Mouse (Mus musculus) splenic B cell, adult 2 months (primary cell): ENCODE results near the gene Slc2a9.

Source experiments
- DNase-seq: peaks from one replicate; pipeline ENCODE4 v3.0.0-alpha.2; 2011; ENCODE audit warnings: low read depth, low spot score
- H3K27me3 ChIP-seq: 2 replicates; pipeline ENCODE4 v1.6.1; 2012; ENCODE audit warnings: mild to moderate bottlenecking, low read length, moderate library complexity, mixed read lengths; ENCODE audit not compliant: control insufficient read depth, poor library complexity, insufficient read depth, severe bottlenecking
- H3K36me3 ChIP-seq: 2 replicates; pipeline ENCODE4 v1.6.1; 2012; ENCODE audit warnings: mild to moderate bottlenecking, low read length, moderate library complexity, mixed read lengths; ENCODE audit not compliant: control insufficient read depth, poor library complexity, insufficient read depth, severe bottlenecking

Gene Slc2a9

GRCm38 (mm10) chr5:38350351-38350929 is 152.5 kb downstream of the Slc2a9 start:
- no peak for DNase-seq
- Histone ChIP-seq H3K27me3 (no peaks in the 10 kb centered on the region), H3K36me3 (no peaks in the 10 kb centered on the region)

- Histone ChIP-seq H3K36me3 (no peaks in the 10 kb centered on the region), H3K27me3 (no peaks in the 10 kb centered on the region)
- DNase-seq: peak; percentile 11
These were observed 156.1 kb downstream of the Slc2a9 start for GRCm38 (mm10) chr5:38346646-38347432.

DNA sequence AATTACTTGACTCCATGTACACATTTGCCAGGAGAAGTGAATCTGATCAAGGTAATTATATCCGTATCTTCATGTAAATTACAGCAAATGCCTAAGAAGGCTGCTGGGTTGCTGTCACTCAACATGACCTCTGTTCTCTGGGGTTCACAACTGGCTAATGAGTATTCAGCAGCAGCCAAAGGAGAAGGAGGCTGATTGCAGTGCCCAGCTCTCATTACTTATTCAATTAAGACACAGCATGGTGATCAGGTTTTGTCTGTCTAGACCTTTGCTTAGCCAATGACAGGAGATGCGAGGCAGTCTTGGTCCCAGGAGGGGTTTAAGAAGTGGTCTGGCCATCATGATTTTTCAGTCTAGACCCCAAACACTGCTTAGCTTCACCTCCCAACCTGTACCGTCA is 159.8 kb downstream of the Slc2a9 start:
- Histone ChIP-seq H3K27me3 (no peaks in the 10 kb centered on the region), H3K36me3 (no peaks in the 10 kb centered on the region)
- no peak for DNase-seq

DNA sequence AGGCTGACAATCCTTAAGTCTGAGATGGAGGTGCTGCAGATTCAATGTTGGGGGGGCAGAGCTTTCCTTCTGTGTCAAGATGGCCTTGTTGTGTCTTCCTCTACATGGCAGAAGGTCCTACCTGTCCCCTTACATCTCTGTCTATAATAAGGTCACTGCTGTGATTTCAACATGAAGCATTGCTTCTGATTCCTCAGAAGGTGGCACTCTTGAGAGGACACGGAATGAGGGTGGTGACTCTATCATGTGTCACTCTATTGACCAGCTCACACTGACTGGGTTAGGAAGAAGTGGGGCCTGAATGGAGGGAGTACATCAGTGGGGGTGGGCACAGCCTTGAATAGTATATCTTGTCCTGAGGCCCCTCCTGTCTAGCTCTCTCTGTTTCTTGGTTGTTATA is 168.4 kb downstream of the Slc2a9 start:
- Histone ChIP-seq H3K36me3 (no peaks in the 10 kb centered on the region), H3K27me3 (no peaks in the 10 kb centered on the region)
- DNase-seq: no peak

DNA sequence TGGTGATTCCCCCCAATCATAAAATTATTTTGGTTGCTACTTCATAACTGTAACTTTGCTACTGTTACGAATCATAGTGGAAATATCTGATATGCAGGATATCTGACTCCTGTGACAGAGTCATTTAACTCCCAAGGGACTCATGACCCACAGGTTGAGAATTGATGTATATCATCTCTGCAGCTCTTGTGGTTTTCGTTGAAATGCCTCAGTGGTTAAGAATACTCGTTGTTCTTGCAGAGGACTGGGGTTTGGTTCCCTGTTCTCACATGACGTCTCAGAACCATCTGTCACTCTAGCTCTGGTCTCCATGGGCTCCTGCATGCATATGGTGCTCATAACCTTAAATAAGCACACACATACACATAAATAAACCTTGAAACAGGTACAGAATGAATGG is 169.6 kb downstream of the Slc2a9 start:
- peak; percentile 65 for DNase-seq
- Histone ChIP-seq H3K27me3 (no peaks in the 10 kb centered on the region), H3K36me3 (no peaks in the 10 kb centered on the region)

DNA sequence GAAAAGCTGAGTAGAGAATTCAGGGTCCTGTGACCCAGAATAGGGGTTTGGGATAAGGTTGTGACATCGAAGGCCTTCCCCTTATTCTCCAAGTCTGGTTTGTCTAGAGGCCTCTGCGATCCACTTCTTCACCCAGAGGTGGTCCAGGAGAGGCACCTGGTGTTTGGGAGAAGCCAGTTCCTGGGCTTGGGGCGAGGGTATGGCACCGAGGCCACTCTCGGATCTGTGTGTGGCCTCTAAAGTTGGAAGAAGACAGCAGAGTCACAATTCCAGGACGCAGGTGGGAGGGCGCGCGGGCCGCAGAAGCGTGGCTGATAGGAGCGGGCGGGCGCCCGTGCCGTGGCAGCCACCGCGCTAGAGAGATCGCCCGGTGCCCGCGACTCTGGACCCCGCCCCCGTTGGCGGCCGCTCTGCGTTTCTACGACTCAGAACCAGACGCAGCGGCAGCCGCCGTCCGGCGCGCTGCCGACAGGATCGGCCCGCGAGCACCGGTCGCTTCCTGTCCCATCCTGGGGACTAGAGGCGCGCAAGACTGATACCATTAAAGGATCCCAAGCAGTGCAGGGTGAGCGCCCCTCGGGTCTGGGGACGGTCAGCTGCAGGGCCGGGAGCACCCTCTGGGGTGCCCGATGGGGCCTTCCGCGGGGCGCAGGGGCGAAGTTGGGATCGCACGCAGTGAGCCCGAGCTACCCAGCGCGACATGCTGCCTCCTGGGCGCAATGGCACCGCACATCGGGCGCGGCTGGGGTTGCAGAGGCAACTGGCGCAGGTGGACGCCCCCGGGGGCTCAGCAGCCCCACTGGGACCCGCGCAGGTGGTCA is 183.8 kb downstream of the Slc2a9 start, which contains the start of gene Drd5:
Gene Drd5 (plus strand): TSS at position 402 of the 821 bp plus-strand sequence.
- DNase-seq: peak; percentile 1
- H3K27me3 ChIP-seq: no peaks in the 10 kb centered on the region; the same call in 1 of the 2 replicates
- no peaks in the 10 kb centered on the region for H3K36me3 ChIP-seq

GRCm38 (mm10) chr5:38309795-38310194 is 193.1 kb downstream of the Slc2a9 start:
- no peak for DNase-seq
- no peaks in the 10 kb centered on the region for H3K27me3 ChIP-seq

GRCm38 (mm10) chr5:38308873-38309272 is 194.1 kb downstream of the Slc2a9 start:
- no peaks in the 10 kb centered on the region for H3K36me3 ChIP-seq
- no peaks in the 10 kb centered on the region for H3K27me3 ChIP-seq
- DNase-seq: peak; percentile 68

More at GRCm38 (mm10) chr5:38309795-38310194, 193.1 kb downstream of the Slc2a9 start:
- no peaks in the 10 kb centered on the region for H3K36me3 ChIP-seq

DNA sequence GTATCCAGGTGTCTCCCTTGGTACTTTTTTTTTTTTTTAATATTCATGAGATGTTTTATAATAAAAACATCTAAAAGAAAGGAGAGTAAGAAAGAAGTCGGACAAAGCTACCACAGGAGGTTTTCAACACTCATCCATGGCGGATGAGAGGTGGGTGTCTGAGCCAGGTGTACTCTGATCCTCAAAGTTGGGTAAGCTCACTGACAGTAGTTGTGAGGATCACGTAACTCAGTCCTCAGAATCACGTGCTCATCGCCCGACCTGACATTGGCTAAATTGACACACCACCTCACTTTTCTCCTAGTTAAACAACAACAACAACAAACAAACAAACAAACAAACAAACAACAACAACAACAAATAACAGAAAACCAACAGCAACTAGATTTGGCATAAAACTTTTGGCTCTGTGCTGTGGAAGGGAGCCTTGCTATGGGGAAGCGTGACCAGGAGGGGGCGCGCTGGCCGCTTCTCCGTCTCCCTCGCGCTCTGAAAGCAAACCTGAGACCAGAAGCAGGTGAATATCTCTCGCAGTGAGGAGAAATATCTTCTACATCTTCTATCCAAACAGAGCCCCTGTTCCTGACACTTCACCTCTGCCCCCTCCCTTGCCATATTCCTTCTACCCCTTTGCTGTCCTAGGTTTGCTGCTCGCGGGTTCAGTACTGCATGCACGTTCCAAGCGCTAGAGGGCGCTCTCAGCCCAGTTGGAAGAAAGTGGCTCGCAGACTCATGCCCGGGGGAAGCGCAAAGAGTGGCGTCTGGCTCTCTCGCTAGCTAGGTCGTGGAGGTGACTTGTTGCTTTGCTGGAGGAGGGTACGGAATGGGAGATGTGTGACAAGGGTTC is 195.5 kb downstream of the Slc2a9 start:
- Histone ChIP-seq H3K27me3 (no peaks in the 10 kb centered on the region), H3K36me3 (no peaks in the 10 kb centered on the region)
- DNase-seq: peak; percentile 91

DNA sequence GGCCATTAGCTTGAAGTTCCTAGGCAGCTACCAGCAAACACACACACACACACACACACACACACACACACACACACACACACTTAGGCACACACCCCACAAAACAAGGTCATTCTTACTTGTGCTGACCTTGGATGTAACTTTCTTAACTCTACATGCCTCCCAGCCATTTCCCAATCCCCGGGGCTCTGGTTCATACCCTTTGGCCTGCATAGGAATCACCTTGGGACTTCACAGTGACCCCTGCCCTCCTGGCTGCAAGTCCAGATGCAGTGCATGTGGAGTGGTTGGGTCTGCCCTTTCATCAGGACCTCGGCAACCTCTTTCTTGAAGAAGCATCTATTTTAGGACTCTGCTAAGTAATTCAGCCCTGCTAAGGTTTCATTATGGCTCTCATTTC is 197.7 kb downstream of the Slc2a9 start:
- no peak for DNase-seq
- no peaks in the 10 kb centered on the region for H3K27me3 ChIP-seq
- H3K36me3 ChIP-seq: no peaks in the 10 kb centered on the region

- Histone ChIP-seq H3K36me3 (no peaks in the 10 kb centered on the region), H3K27me3 (no peaks in the 10 kb centered on the region)
- DNase-seq: no peak
These were observed 200.3 kb downstream of the Slc2a9 start for GRCm38 (mm10) chr5:38302651-38303050.

GRCm38 (mm10) chr5:38301761-38302411 is 201.1 kb downstream of the Slc2a9 start:
- Histone ChIP-seq H3K36me3 (no peaks in the 10 kb centered on the region), H3K27me3 (no peaks in the 10 kb centered on the region)
- no peak for DNase-seq
